Mouse (Mus musculus): ENCODE measurements around the gene Dgcr2. TPM values are rescaled to one million over a fixed set of nuclear protein-coding genes. Genes with fewer than 3 reads are reported as not detected.

The Dgcr2 gene
- polyA plus RNA-seq, 1 experiment from 2014 or later: 104 TPM

GRCm38 (mm10) chr16:17921325-17922162 is 23.2 kb upstream of the Dgcr2 start:
- DNase-seq (peak; percentile 99), ATAC-seq (ENCODE audit: low FRiP score, low TSS enrichment) (peak; percentile 92)
- Histone ChIP-seq H3K27ac (replicated peaks; ENCODE audit: low read depth, low read length) (peak overlapping the region; percentile 93), H3K27me3 (ENCODE audit: control insufficient read depth, insufficient read depth, low read length) (peaks cover 15% of the 10 kb centered on the region), H3K9me3 (ENCODE audit: control insufficient read depth, low read length) (no peaks in the 10 kb centered on the region), H3K9ac (replicated peaks; ENCODE audit: low read length) (peak overlapping the region; percentile 77), H3K4me2 (ENCODE audit: low read length) (peak overlapping the region; percentile 99), H3K36me3 (ENCODE audit: control insufficient read depth, insufficient read depth, low read length) (peaks cover 21% of the 10 kb centered on the region), H3K4me3 (replicated peaks; ENCODE audit: low read depth, low read length) (peak overlapping the region; percentile 68), H3K4me1 (ENCODE audit: control insufficient read depth, insufficient read depth, low read length) (peaks cover 25% of the 10 kb centered on the region)
- WGBS: 1% methylated on average over 47 of the region's 47 CpGs

DNA sequence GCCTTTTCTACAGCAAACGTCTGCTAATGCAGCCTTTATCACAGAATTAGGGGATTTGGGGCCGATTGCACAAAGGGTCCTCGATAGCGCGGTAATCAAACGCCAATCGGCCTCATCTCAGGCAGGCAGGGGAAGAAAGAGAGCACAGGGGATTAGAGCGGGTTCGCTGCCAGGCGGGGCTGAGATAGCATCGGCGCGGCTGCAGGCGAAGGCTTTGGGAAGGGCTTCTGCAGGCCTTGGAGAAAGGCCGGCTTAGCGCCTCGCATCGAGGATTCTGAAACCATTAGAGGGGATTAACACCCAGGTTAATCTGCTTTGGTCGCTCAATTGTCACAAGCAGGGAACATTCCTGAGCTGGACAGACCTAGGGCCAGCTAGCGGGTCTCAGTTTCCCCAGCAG is 22.2 kb upstream of the Dgcr2 start:
- Histone ChIP-seq H3K27me3 (ENCODE audit: control insufficient read depth, insufficient read depth, low read length) (peaks cover 25% of the 10 kb centered on the region), H3K9ac (replicated peaks; ENCODE audit: low read length) (peak overlapping the region; percentile 49), H3K36me3 (ENCODE audit: control insufficient read depth, insufficient read depth, low read length) (peaks cover 13% of the 10 kb centered on the region), H3K4me2 (ENCODE audit: low read length) (peak overlapping the region; percentile 99), H3K4me1 (ENCODE audit: control insufficient read depth, insufficient read depth, low read length) (peaks cover 25% of the 10 kb centered on the region), H3K27ac (replicated peaks; ENCODE audit: low read depth, low read length) (peak overlapping the region; percentile 93), H3K9me3 (ENCODE audit: control insufficient read depth, low read length) (no peaks in the 10 kb centered on the region), H3K4me3 (replicated peaks; ENCODE audit: low read depth, low read length) (peak overlapping the region; percentile 68; the same call in 1 of the 2 replicates)
- 4% methylated on average over 20 of the region's 20 CpGs for WGBS
- DNase-seq (peak; percentile 66), ATAC-seq (ENCODE audit: low FRiP score, low TSS enrichment) (no peak)

- H3K4me1 ChIP-seq (ENCODE audit: control insufficient read depth, insufficient read depth, low read length): peaks cover 9% of the 10 kb centered on the region
- ATAC-seq (ENCODE audit: low FRiP score, low TSS enrichment): no peak
Observed at GRCm38 (mm10) chr16:17914307-17915249, 16.2 kb upstream of the Dgcr2 start, which contains the start of gene Gsc2. Gsc2 (minus strand) TSS chr16:17915059.

DNA sequence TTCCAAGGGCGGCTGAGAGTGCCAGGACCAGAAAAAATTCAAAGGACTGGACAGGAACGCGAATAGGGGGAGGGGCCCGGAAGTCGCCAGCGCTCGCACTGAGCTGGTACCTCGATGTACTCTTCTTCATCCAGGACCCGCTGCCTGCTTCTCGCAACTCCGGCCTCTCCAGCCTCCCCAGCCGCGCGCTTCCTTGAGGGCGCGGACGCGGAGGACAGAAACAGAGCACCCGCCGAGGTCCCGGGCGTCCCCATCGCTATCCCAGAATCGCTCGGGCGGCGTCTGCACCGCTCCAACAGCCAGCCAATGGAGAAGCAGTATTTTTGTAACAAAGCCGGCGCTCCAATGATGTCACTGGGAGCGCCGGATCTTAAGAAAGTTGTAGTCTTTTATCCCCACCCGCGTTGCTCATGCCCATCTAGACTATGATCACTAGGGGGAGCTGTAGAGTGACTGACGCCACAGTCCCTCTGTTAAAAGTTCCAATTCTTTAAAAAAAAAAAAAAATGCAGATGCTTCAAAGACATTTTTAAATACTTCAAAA is 12.8 kb upstream of the Dgcr2 start, which contains the start of gene Ess2:
Ess2 (minus strand) TSS at position 297 of the 544 bp plus-strand sequence.
- H3K9me3 ChIP-seq (ENCODE audit: control insufficient read depth, low read length): no peaks in the 10 kb centered on the region
- ATAC-seq (ENCODE audit: low FRiP score, low TSS enrichment) (peak; percentile 92), DNase-seq (peak; percentile 98)
- peaks cover 44% of the 10 kb centered on the region for H3K27me3 ChIP-seq (ENCODE audit: control insufficient read depth, insufficient read depth, low read length)
- WGBS: under 1% methylated on average over 35 of the region's 35 CpGs
- peak within 1 kb of the TSS; percentile 94 for H3K4me2 ChIP-seq (ENCODE audit: low read length)
- peak within 1 kb of the TSS; percentile 73 for H3K4me3 ChIP-seq (replicated peaks; ENCODE audit: low read depth, low read length)
- H3K27ac ChIP-seq (replicated peaks; ENCODE audit: low read depth, low read length): peak within 1 kb of the TSS; percentile 78
- H3K4me1 ChIP-seq (ENCODE audit: control insufficient read depth, insufficient read depth, low read length): peaks cover 9% of the 10 kb centered on the region
- H3K9ac ChIP-seq (replicated peaks; ENCODE audit: low read length): peak within 1 kb of the TSS; percentile 75
- peaks cover 33% of the 10 kb centered on the region for H3K36me3 ChIP-seq (ENCODE audit: control insufficient read depth, insufficient read depth, low read length)

More at GRCm38 (mm10) chr16:17914307-17915249, 16.2 kb upstream of the Dgcr2 start, which contains the start of gene Gsc2:
- H3K27me3 ChIP-seq (ENCODE audit: control insufficient read depth, insufficient read depth, low read length): peaks cover 63% of the 10 kb centered on the region
- H3K36me3 ChIP-seq (ENCODE audit: control insufficient read depth, insufficient read depth, low read length): no peaks in the 10 kb centered on the region
- DNase-seq: peak; percentile 61
- under 1% methylated on average over 106 of the region's 106 CpGs for WGBS
- H3K9ac ChIP-seq (replicated peaks; ENCODE audit: low read length): peak within 1 kb of the TSS; percentile 36; the same call in 1 of the 2 replicates
- no peak within 1 kb of the TSS for H3K27ac ChIP-seq (replicated peaks; ENCODE audit: low read depth, low read length)
- H3K4me3 ChIP-seq (replicated peaks; ENCODE audit: low read depth, low read length): peak within 1 kb of the TSS; percentile 33
- H3K9me3 ChIP-seq (ENCODE audit: control insufficient read depth, low read length): no peaks in the 10 kb centered on the region
- peak within 1 kb of the TSS; percentile 53 for H3K4me2 ChIP-seq (ENCODE audit: low read length)

GRCm38 (mm10) chr16:17896091-17896490 is 2.3 kb downstream of the Dgcr2 start:
- Histone ChIP-seq H3K27ac (replicated peaks; ENCODE audit: low read depth, low read length) (no peak overlapping the region), H3K4me3 (replicated peaks; ENCODE audit: low read depth, low read length) (no peak overlapping the region), H3K4me2 (ENCODE audit: low read length) (no peak overlapping the region), H3K36me3 (ENCODE audit: control insufficient read depth, insufficient read depth, low read length) (peaks cover 28% of the 10 kb centered on the region), H3K4me1 (ENCODE audit: control insufficient read depth, insufficient read depth, low read length) (peaks cover 5% of the 10 kb centered on the region; the same call in 1 of the 2 replicates), H3K27me3 (ENCODE audit: control insufficient read depth, insufficient read depth, low read length) (no peaks in the 10 kb centered on the region), H3K9ac (replicated peaks; ENCODE audit: low read length) (no peak overlapping the region), H3K9me3 (ENCODE audit: control insufficient read depth, low read length) (no peaks in the 10 kb centered on the region)
- no peak for DNase-seq
- ATAC-seq (ENCODE audit: low FRiP score, low TSS enrichment): no peak

GRCm38 (mm10) chr16:17893923-17894322 is 4.4 kb downstream of the Dgcr2 start, which contains the start of gene Tssk1:
Tssk1 (plus strand) TSS chr16:17894223.
- DNase-seq: no peak
- H3K27ac ChIP-seq (replicated peaks; ENCODE audit: low read depth, low read length): no peak within 1 kb of the TSS
- H3K27me3 ChIP-seq (ENCODE audit: control insufficient read depth, insufficient read depth, low read length): no peaks in the 10 kb centered on the region
- H3K4me2 ChIP-seq (ENCODE audit: low read length): no peak within 1 kb of the TSS
- H3K36me3 ChIP-seq (ENCODE audit: control insufficient read depth, insufficient read depth, low read length): peaks cover 8% of the 10 kb centered on the region
- H3K9me3 ChIP-seq (ENCODE audit: control insufficient read depth, low read length): no peaks in the 10 kb centered on the region
- ATAC-seq (ENCODE audit: low FRiP score, low TSS enrichment): no peak
- WGBS: 82% methylated on average over 2 of the region's 2 CpGs
- H3K4me3 ChIP-seq (replicated peaks; ENCODE audit: low read depth, low read length): no peak within 1 kb of the TSS
- peaks cover 17% of the 10 kb centered on the region for H3K4me1 ChIP-seq (ENCODE audit: control insufficient read depth, insufficient read depth, low read length)
- H3K9ac ChIP-seq (replicated peaks; ENCODE audit: low read length): no peak within 1 kb of the TSS

GRCm38 (mm10) chr16:17892606-17893005 is 5.8 kb downstream of the Dgcr2 start:
- H3K27me3 ChIP-seq (ENCODE audit: control insufficient read depth, insufficient read depth, low read length): no peaks in the 10 kb centered on the region
- H3K4me3 ChIP-seq (replicated peaks; ENCODE audit: low read depth, low read length): no peak overlapping the region
- no peak overlapping the region for H3K4me2 ChIP-seq (ENCODE audit: low read length)
- WGBS: 83% methylated on average over 3 of the region's 3 CpGs
- no peak overlapping the region for H3K9ac ChIP-seq (replicated peaks; ENCODE audit: low read length)
- no peaks in the 10 kb centered on the region for H3K9me3 ChIP-seq (ENCODE audit: control insufficient read depth, low read length)
- no peak overlapping the region for H3K27ac ChIP-seq (replicated peaks; ENCODE audit: low read depth, low read length)
- peaks cover 17% of the 10 kb centered on the region for H3K4me1 ChIP-seq (ENCODE audit: control insufficient read depth, insufficient read depth, low read length)
- H3K36me3 ChIP-seq (ENCODE audit: control insufficient read depth, insufficient read depth, low read length): no peaks in the 10 kb centered on the region
- ATAC-seq (ENCODE audit: low FRiP score, low TSS enrichment): no peak
- DNase-seq: no peak

GRCm38 (mm10) chr16:17891567-17891959 is 6.8 kb downstream of the Dgcr2 start, which contains the start of gene Gm20518:
Gm20518 (minus strand) TSS chr16:17891671.
- under 1% methylated on average over 38 of the region's 38 CpGs for WGBS
- no peaks in the 10 kb centered on the region for H3K27me3 ChIP-seq (ENCODE audit: control insufficient read depth, insufficient read depth, low read length)
- peaks cover 17% of the 10 kb centered on the region for H3K4me1 ChIP-seq (ENCODE audit: control insufficient read depth, insufficient read depth, low read length)
- peak within 1 kb of the TSS; percentile 97 for H3K27ac ChIP-seq (replicated peaks; ENCODE audit: low read depth, low read length)
- no peaks in the 10 kb centered on the region for H3K9me3 ChIP-seq (ENCODE audit: control insufficient read depth, low read length)
- peak within 1 kb of the TSS; percentile 93 for H3K4me2 ChIP-seq (ENCODE audit: low read length)
- H3K36me3 ChIP-seq (ENCODE audit: control insufficient read depth, insufficient read depth, low read length): no peaks in the 10 kb centered on the region
- DNase-seq (peak; percentile 100), ATAC-seq (ENCODE audit: low FRiP score, low TSS enrichment) (peak; percentile 98)
- H3K9ac ChIP-seq (replicated peaks; ENCODE audit: low read length): peak within 1 kb of the TSS; percentile 99
- peak within 1 kb of the TSS; percentile 92 for H3K4me3 ChIP-seq (replicated peaks; ENCODE audit: low read depth, low read length)
